Mouse (Mus musculus) heart, postnatal 4 days (tissue): ENCODE measurements around the gene Nme7. TPM values are rescaled to one million over a fixed set of nuclear protein-coding genes. Genes with fewer than 3 reads are reported as not detected.
A peak's percentile ranks its signal among the peaks of the same experiment; 100 is the strongest.

Experiments
- DNase-seq: peaks from one replicate; pipeline ENCODE4 v3.0.0; 2021
- total RNA-seq, 2 experiments: library from RNA; stranded (reverse); gene quantifications; 2 replicates each; pipeline ENCODE4 v1.2.3; 2021

Nme7 gene
- total RNA-seq = 1 to 10 TPM; 6.5 to 7.2 TPM

- no peak for DNase-seq
Observed at GRCm38 (mm10) chr1:164303821-164304220, at the start of gene Nme7. Gene Nme7 (plus strand): TSS chr1:164304121.

GRCm38 (mm10) chr1:164254836-164255235 is 49.1 kb upstream of the Nme7 start:
- no peak for DNase-seq

GRCm38 (mm10) chr1:164260171-164261028 is 43.5 kb upstream of the Nme7 start:
- no peak for DNase-seq

- peak; percentile 19 for DNase-seq
Observed at GRCm38 (mm10) chr1:164261553-164261952, 42.4 kb upstream of the Nme7 start.

- DNase-seq = no peak
Observed at GRCm38 (mm10) chr1:164270941-164271340, 33.0 kb upstream of the Nme7 start.

- DNase-seq = no peak
Observed at GRCm38 (mm10) chr1:164273659-164274058, 30.3 kb upstream of the Nme7 start.

- DNase-seq = peak; percentile 91
Observed at GRCm38 (mm10) chr1:164275455-164275954, 28.4 kb upstream of the Nme7 start, which contains the start of gene Ccdc181. Gene Ccdc181 (plus strand): TSS chr1:164275585.

- DNase-seq = no peak
Observed at GRCm38 (mm10) chr1:164276552-164276951, 27.4 kb upstream of the Nme7 start.

GRCm38 (mm10) chr1:164279332-164279731 is 24.6 kb upstream of the Nme7 start:
- no peak for DNase-seq

GRCm38 (mm10) chr1:164284007-164284406 is 19.9 kb upstream of the Nme7 start:
- DNase-seq = no peak

GRCm38 (mm10) chr1:164287406-164287805 is 16.5 kb upstream of the Nme7 start:
- no peak for DNase-seq

- no peak for DNase-seq
Observed at GRCm38 (mm10) chr1:164292040-164292439, 11.9 kb upstream of the Nme7 start.

- DNase-seq = no peak
Observed at GRCm38 (mm10) chr1:164294071-164294470, 9.8 kb upstream of the Nme7 start.

- DNase-seq = no peak
Observed at GRCm38 (mm10) chr1:164296473-164296872, 7.4 kb upstream of the Nme7 start.

- DNase-seq = no peak
Observed at GRCm38 (mm10) chr1:164301949-164302348, 2.0 kb upstream of the Nme7 start.

GRCm38 (mm10) chr1:164307124-164307751 is 3.3 kb downstream of the Nme7 start, which contains the start of gene Blzf1:
Gene Blzf1 (minus strand): TSS chr1:164307489.
- DNase-seq = peak; percentile 97

- no peak for DNase-seq
Observed at GRCm38 (mm10) chr1:164307922-164308321, 4.0 kb downstream of the Nme7 start.

- no peak for DNase-seq
Observed at GRCm38 (mm10) chr1:164314085-164314484, 10.2 kb downstream of the Nme7 start.

- DNase-seq = peak; percentile 57
Observed at GRCm38 (mm10) chr1:164315266-164315665, 11.3 kb downstream of the Nme7 start.

GRCm38 (mm10) chr1:164316697-164317096 is 12.8 kb downstream of the Nme7 start:
- DNase-seq = peak; percentile 85

GRCm38 (mm10) chr1:164317261-164317660 is 13.3 kb downstream of the Nme7 start:
- no peak for DNase-seq

- no peak for DNase-seq
Observed at GRCm38 (mm10) chr1:164318474-164318873, 14.6 kb downstream of the Nme7 start.

- DNase-seq = no peak
Observed at GRCm38 (mm10) chr1:164319542-164320140, 15.7 kb downstream of the Nme7 start.
